Mouse (Mus musculus) frontal cortex, adult 2 months (tissue): ENCODE data around the gene Plk2. TPM values are rescaled to one million over a fixed set of nuclear protein-coding genes. Genes with fewer than 3 reads are reported as not detected.
A peak's percentile ranks its signal among the peaks of the same experiment; 100 is the strongest.
"Not testable (repeated sequence)": the region's sequence is repeated elsewhere in the genome, so short reads cannot be mapped to it uniquely, and the experiment has no call there.

Experiments
- DNase-seq, 2 experiments: peaks; one replicate each; pipeline ENCODE4 v3.0.0; 2022; ENCODE audit warnings: low spot score in 1 of 2; ENCODE audit errors: extremely low spot score in 1 of 2
- polyA plus RNA-seq: library from polyadenylated mRNA; depleted of rRNA; stranded (reverse); fragments of >200 nt; gene quantifications from 2 replicates; pipeline ENCODE4 v1.2.3, GENCODE M21; 2012; rRNA removed

Plk2 gene
- polyA plus RNA-seq, 1 experiment: 88.6 TPM

DNA sequence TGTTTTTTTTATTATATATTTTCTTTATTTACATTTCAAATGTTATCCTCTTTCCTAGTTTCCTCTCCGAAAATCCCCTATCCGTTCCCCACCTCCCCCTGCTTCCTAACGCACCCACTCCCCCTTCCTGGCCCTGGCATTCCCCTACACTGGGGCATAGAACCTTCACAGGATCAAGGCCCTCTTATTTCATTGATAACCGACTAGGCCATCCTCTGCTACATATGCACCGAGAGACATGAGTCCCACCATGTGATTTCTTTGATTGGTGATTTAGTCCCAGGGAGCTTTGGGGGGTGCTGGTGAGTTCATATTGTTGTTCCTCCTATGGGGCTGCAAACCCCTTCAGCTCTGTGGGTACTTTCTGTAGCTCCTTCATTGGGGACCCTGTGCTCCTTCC is 9.8 kb downstream of the Plk2 start:
- DNase-seq: not testable (repeated sequence)

DNA sequence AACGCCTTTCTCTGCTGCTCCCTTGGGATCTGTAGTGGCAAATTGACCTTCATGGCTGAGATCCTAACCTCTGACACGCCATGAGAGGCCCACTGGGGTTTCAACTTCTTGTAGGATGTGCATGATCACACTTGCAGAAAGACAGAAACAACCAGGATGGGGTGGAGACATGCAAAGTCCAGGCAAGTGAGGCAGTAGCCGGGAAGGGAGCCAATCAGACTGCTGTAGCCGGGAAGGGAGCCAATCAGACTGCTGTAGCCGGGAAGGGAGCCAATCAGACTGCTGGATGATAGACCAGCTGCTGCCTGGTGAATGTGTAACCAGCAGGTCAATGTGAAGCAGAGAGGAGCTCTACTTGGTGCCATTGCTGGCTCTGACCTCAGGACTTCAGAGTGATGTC is 11.3 kb downstream of the Plk2 start:
- DNase-seq: peak in 1 of 2 experiments; percentile 28

DNA sequence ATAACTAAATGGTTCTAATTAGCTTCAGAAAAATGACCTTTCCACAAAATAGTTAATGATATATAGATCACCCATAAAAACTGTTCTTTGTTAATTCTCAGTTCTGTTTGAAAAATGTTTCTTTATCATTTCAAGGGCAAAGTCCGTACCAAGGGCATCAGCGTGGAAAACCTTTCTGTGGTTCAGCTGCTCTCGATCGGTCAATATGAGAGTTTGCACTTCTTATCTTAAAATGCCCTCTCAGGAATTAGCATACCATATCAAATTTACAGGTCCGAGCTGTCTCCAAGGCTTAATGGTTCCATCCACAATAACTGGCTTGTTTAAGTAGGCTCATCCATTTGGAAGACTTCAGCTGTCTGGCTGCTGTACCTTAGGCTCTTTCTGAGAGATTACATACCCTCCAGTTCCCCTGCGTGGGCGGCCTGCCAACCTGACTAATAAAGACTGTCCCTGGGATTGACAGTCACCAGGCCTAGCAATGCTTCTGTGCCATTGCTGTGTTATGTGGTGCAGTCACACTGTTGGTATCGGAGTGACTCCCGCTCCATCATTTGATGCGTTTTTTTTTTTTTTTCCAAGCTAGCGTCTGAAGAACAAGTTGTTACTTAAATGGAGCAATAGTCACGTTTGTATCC is 17.8 kb downstream of the Plk2 start:
- no peak for DNase-seq

DNA sequence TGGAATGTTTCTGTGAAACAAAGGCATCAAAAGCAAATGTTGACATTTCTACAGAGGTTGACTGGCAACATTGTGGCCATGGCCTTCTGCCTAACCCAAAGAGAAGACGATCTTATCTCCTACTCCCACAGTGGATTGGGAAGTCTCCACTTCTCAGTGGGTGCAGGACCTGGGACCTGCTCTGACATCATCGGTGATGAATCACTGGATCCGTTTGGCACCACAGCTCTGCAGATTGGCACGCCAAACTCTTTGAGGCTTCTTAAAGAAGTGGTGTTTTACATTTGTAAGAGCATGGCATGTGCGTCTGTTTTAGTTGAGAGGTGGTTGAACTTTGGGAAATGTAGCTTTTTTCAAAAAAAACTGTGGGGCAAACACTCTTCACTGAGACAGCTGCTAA is 23.8 kb downstream of the Plk2 start:
- DNase-seq: no peak

DNA sequence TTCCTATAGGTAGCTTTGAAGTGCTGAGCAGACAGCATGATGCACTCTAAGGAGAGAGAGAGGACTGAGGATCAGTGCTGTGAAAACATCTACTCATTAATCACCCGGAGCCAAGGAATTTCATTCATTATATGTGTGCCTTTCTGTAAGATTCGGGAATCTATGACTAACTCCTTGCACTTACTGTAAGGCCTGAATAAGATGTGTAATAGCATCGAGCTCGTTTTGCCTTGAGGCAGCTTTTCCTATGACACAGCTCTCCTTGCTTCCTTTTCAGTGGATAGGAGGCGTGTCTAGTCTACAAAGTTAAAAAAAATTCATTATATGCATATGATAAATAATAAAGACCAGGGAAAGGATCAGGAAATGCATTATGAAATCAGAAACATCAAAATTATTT is 24.8 kb downstream of the Plk2 start:
- no peak for DNase-seq

DNA sequence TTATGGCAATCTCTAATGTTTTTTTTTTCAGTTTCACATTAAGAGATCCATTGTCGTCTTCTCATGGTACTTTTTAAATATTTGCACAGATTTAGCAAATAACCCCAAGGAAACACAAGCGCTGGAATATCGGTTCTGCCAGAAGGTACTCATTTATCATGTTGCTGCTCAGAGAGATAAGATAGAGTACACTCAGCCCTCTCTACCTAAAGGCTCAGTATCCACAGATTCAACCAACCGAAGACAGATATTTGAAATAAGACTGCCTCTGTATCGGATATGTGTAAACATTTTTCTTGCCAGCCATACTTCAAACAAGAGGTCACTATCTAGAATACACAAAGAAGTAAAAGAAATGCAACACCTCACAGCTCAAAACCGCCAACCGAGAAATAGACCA is 27.6 kb downstream of the Plk2 start:
- no peak for DNase-seq

DNA sequence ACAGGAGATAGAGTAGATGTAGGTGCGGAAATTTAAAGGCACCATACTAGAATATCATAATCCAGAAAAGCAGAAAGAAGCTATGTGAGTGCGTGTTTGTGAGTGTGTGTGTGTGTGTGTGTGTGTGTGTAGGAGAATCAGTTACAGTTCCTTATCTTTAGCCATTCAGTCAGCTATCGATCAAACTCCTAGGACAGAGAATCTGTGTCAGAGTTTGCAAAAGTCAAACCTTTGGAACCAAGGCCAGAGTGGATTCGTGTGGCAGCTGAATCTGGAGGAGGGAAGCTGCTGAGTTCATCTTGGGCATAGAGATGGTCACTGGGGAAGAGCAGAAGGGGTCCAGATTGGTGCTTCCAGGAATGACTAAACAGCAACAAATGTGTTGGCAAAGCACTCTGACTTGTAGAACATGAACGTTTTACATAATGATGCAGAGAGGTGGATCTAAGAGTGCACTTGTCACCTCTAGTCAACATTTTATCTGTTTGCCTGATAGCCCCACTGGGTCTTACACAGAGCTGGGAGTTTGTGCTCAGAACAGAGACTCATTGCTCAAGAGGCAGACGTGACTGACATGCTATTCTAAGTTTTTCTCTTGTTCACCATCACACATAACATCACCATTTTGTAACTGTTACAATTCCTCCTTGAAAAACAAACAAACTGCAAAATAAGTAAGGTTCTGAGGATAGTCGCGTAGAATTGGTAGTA is 30.8 kb downstream of the Plk2 start:
- DNase-seq: no peak

DNA sequence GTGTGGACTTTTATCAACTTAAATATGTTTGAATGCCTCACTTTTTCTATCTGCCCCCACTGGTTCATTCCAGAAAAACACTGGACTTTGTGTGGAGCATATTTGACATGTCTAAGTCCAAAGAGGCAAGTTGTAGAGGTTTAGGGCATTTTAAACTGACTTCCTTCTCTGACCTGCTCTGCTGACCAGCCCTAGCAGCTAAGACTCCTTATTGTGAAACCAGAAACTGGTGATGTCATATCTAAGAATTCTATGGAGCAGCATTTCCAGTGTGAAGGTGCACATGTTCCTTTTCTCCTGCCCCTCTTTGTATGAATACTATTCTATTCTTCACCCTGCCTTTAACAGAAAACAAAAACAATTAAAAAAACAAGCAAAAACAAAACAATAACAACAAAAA is 36.5 kb downstream of the Plk2 start:
- DNase-seq: no peak

DNA sequence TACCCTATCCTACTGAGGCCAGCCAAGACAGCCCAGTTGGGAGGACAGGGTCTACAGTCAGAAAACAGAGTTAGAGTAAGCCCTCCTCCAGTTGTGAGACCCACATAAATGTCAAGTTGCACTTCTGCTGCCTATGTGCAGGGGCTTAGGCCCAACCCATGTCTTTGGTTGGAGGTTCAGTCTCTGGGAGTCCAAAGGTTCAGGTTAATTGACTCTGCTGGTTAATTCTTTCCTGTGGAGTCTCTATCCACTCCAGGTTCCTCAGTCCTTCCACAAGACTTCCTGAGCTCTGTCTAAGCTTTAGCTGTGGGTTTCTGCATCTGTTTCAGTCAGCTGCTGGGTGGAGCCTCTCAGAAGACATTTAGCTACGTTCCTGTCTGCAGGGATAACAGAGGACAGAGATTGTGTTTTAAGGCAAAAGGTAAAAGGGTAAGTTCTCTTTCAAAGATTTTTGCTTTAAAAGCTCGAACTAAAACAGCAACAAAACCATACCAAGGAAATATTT is 37.3 kb downstream of the Plk2 start:
- DNase-seq: no peak

DNA sequence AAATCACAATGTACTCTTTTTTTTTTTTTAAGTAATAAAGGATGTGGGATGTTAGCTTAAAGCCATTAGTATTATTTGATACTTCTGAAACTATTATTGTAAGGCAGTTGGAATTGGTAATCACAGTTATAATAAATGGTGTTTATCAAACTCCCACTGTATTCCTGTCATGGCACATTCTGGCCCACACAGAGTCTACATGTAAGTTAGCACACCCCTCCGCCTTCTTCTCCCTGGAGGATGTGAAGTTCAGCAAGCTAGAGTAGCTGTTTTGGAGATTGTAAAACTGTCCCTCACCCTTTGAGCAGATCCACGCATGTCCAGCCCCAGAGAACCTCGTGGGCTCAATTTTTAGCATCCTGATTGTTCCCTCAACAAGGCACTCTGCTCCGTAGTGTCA is 37.8 kb downstream of the Plk2 start:
- no peak for DNase-seq

DNA sequence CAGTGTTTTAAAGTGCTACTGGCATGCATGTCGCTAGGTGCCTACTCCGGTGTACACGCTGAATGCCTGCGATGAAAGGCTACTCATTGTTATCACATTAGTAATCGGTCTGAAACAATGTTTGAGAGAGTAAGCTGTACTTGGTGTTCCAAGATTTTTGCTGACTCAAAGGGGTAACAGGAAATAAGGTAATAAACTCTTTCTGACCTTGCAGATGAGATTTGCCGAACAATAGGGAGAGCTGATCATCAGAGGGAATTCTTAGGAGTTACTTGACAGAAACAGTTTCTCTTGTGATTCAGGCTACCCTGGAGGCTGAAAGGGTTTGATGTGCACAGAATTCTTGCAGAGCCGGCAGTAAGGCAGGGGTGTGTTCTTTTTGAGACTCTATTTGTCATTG is 41.8 kb downstream of the Plk2 start:
- no peak for DNase-seq

DNA sequence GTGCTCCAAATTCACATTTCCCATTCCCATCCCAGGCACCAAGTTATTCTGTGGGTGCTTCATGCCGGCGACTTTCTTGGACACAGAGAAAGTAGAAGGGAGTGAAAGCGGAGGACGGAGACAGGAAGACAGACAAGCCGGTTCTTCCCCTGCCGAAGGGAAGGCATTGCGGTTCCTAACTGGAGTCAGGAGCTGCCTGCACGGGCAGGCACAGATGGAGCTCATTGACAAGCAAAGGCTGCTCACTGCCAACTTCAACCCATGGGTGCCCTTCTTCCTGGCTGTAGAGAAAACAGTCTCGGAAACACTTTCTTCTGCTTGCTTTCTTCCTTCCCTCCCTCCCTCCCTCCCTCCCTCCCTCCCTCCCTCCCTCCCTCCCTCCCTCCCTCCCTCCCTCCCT is 43.8 kb downstream of the Plk2 start:
- DNase-seq: peak in 1 of 2 experiments; percentile 53

DNA sequence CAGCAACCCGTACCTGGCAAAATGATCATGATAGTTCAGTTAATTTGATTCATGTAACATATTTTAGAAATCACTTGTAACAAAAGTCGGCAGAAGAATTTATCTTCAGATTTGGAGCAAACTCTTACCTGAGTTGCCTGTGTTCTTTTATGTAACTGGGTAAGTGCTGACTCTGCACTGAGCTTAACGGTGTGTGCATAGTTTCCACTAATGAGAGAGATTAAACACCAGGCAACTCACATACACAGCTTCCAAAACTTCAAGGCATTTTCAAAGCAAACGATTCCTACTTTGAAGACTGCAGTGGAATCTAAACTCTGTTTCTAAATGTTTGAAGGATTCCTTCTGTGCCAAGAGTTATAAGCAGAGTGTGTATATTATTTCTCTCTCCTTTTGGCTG is 49.5 kb downstream of the Plk2 start:
- no peak for DNase-seq

DNA sequence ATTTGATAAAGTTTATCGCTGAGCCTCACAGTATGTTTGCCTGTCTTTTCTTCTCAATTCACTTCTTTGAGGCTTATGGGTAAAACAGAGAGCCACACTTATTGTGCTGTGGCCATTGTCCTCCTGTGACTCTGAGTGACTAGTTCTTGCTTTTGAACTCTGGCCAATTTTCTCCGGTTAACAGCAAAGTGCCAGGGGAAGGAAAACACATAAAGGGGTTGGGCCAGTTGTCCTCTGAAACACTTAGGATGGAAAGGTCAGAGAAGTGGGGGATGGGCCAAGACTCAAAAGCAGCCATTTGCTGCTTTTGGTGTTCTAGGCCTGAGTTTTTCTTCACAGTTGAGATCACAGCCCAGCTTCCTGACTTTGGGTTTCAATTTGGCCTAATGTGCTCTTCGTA is 50.0 kb downstream of the Plk2 start:
- no peak for DNase-seq

DNA sequence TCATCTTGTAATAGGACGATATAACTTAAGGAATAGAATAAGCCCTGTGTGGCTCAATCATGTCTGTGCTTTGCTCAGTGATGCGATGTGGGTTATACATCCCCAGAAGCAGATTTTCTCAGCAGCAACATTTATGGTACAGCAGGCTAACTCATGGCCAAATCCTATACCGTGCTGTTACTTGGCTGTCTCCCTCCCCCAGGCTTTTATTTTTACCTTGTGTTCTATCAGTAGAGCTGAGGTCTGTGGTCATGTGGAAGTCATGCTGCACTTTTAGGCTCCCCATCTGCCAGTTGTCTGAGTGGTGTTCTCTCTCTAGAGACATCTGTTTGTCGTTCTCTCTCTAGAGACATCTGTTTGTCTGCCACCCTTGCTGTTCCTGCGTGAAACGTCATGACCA is 51.6 kb downstream of the Plk2 start:
- peak; percentile 49 to 53 for DNase-seq

DNA sequence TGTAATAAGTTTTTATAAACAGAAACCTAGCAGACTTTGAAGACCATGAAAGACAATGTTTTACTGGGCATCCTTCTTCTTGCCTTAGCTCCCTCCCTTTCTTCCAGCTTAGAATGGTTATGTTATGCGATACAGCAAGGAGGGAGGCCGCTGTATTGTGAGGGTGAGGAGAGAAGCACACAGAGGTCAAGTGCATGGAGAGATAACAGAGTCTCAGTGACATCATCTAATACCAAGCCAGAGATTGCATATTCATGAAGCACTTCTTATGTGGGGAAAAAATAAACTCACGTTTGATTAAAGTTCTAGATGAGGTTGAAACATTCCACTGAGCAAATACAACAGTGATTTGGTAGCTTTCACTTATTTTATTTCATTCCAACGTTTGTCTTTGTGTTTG is 55.2 kb downstream of the Plk2 start:
- DNase-seq: no peak

Other genes starting within 250 kb of the Plk2 start
- 63.7 and 69.3 TPM in 2 replicates for gene Rab3c, start 114.0 kb upstream of the Plk2 start, polyA plus RNA-seq
- not detected in 2 replicates for gene Gapt, start 37.8 kb upstream of the Plk2 start, polyA plus RNA-seq